Mouse (Mus musculus): ENCODE results near the gene Ccdc96. TPM values are rescaled to one million over a fixed set of nuclear protein-coding genes. Genes with fewer than 3 reads are reported as not detected.
A peak's percentile ranks its signal among the peaks of the same experiment; 100 is the strongest.

Ccdc96 gene
- total RNA-seq, 2 experiments from 2014 or later = 0.12 to 0.16 TPM

GRCm38 (mm10) chr5:36472876-36473655 is 11.3 kb upstream of the Ccdc96 start:
- no peak for DNase-seq

DNA sequence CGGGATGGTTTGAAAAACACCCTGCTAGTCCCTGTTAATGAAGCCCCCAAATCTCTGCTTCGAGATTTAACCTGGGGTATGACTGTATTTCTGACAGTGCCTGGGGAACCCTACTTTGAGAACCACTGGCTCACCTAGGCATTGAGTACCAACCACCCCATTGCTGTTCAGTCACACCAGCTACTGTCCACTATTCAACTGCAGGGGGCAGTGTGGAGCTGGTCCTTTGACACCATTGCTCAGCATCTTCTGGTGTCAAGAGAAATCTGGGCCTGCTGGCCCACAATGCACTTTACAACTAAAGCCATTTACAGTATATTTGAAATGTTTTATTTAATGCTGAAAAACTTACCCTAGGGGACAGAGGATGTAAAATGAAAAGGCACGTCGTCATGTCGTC is 10.1 kb upstream of the Ccdc96 start:
- peak; percentile 73 for DNase-seq

GRCm38 (mm10) chr5:36477486-36477885 is 6.9 kb upstream of the Ccdc96 start:
- DNase-seq = no peak

DNA sequence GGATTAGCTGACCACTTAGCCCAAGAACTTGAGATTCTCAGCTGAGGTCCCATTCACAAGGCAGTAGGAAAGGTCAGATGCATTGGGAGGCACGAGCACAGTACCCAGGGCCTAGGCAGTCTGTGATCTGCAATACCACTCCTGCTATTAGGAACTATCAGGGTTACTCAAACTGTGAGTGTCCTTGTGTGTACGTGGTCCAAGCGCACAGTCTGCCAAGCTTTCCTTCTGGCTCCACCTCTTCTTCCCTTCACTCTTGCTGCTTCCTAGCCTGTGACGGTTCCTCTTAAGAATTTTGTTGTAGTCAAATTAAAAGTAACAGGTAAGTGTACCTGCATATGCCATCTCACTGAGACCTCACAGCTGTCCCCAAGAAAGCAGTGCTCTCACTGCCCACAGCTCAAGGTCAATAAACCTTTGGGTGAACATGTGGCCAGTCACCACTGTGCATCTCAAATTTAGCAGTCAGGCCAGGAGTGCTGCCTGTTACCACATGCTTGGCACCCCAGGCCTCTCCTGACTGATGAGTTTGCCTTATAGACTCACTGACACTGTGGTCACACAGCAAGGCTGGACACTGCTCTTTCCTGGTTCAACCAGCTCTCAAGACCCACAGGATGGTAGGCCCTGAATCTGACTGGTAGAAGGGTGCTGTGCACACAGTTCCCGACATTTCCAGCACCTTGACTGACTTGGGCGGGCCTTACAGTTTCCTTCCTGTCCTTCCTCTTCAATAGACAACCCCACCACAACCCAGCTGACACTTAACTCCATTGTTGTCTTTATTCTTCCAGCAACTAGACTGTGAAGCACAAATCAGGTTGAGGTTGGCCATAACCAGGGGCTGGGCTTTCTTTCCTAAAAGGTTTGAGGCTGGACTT is 5.6 kb upstream of the Ccdc96 start:
- no peak for DNase-seq

GRCm38 (mm10) chr5:36479735-36480134 is 4.7 kb upstream of the Ccdc96 start:
- DNase-seq = no peak

DNA sequence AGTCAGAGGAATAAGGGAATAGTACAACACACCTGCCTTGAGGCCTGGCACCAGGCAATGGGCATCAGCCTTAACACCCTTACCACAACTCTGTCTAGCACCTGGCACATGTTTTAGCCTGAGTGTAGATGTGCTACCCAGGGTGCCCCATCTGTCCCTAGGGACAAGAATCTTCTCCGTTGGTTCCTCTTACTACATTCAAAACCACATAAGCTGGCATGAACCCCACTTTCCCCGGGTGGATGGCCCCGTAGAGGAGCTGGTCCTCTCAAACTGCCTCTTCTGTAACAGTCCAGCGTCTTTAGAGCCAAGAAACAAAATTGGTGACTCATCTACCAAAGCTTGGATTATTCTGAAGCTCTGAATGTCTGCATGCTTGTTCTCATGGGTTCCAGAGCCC is 4.0 kb upstream of the Ccdc96 start:
- no peak for DNase-seq

DNA sequence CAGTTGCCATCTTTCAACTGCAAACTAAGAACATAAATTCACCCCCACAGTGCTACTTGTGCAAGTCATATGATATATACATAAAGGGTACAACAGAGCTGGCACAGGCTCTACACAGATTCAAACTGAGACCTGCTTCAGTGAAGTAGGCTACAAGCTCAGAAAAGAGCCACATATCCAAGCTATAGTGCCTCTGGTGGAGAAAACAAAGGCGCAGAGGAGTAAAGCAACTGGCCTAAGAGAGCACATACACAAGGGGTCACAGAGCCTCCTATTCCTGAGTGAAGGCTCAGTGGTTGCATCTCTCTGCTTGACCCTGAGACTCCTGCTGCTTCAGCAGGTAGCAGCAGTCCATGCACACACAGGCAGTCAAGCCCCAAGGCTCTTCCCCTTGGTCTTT is 3.3 kb upstream of the Ccdc96 start:
- DNase-seq = no peak

DNA sequence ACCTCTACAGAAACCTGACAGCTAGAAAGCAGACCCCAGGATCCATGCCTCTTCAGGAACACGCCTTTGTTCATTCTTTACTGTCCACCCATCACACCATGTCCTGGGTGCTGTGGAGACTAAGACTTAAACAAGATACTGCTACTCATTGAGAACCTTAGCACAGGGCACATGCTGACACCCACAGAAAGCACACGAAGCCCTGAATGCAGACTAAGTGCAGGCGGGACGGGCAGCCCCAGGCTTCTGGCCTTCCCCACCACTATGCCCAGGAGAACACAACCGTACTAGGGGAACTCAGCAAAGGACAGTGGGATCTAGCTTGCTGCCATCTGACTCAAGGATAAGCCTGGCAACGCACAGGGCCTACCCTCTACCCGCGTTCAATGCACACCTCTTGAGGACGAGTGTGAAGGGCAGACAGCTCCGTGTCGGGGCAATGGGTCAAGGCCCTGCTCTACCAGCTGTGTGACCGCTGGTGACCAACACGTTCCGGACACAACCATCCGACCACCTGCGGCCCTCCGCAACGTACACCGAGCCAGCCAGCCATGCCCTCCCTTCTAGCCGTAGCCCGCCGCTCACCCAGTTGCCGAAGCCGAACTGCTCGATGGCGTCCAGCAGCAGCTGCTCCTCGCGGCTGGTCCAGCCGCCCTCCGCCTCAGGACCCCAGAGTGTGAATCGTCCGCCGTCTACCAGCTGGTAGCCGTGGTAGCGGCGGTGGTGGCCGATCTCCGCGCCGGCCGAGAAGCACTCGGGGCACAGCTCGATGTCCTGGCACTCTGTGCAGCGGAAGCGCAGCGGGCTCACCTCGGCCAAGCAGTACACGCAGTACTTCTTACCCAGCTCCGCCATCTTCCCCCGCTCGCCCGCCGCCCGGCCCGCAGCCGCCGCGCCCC is 936 bp upstream of the Ccdc96 start:
- peak; percentile 61 for DNase-seq

DNA sequence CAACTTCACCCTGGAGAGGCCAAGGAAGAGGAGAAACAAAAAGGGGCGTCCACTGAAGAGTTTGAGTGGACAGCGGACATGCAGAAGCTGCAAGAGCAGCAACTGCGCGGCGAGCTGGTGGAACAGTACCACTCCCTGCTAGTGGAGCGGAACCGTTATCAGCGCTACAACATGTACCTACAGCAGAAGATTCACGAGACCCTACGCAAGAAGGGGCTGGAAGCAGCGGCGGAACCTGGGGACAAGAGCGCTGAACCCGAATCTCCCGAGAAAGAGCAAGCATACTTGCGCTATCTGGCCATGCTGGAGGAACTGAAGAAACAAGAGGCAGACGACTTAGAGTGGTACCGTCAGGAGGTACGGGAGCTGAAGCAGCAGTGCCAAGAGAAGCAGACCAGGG is 918 bp downstream of the Ccdc96 start:
- no peak for DNase-seq

DNA sequence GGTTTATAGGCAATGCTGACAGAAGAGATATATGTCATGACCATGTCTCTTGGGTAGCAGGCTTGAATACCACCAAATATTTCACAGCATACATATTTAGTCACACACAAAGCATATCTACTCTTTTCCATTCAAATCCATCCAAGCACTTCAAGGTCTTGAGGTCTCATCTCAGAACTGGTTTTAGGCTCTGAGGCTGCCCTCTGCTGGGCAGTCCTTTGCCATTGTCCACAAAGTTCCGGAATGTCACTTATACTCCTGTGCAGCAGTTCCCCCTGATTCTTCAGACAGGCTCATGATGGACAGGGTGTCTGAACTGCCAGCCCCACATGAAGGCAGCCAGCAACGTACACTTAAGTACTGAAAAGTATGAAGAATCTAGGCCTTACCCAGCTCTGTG is 4.8 kb downstream of the Ccdc96 start:
- DNase-seq = no peak

DNA sequence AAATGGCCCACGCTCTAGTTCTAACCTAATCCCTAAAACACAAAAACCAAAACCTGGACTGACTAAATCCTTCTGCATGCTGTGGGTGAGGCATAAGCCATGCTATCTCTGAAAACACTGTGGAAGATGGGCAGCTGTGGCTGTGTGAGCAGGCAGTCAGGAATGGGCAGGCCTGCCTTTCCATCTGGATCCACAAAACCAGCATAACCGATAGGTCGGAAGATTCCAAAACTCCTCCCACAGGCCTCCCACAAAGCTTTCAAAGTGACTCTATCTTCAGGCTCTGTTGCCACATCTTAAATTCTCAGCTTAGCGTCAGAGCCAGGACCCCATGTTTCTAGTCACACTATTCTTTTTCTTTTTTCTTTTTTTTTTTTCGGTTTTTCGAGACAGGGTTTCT is 9.5 kb downstream of the Ccdc96 start:
- DNase-seq = no peak

- no peak for DNase-seq
Measured at GRCm38 (mm10) chr5:36494709-36495108, 10.3 kb downstream of the Ccdc96 start.

DNA sequence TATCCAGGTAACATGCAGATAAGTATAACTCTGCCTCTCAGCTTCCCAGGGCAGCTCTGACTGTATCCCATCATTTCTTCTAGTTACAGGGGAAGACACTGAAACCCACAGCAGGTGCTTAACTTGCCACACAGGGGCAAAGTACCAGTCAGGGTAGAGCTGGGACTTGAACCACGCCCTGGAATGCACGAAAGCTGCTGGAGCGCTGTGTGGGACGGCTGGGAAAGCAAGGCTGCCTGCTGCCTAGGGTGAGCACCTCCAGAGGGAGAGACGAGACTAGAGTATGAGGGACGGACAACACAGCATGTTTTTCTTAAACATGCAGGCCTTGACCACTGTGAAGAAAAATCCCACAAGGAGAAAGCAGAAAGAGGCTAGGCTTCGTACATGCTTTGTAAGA is 20.8 kb downstream of the Ccdc96 start:
- no peak for DNase-seq

DNA sequence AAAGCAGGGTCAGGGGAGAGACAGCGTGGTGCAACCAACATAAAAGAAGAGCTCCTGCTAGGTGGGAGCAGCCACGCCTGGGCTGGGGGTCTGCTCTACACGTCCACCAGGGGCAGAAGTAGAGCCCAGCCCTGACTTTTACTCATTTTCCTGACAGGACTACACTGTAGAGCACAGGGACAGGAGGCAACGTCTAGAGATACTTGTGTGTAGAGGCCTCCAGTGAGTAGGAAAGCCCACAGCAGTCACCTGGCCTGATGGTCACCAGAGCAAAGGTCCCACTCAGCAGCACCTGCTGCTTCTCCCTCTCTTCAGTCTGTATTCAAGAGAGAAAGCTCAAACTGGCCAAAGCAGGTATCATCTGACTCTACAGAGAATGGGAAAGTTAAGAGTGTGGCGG is 21.3 kb downstream of the Ccdc96 start:
- DNase-seq = no peak

GRCm38 (mm10) chr5:36508351-36508750 is 24.0 kb downstream of the Ccdc96 start:
- DNase-seq = no peak

- DNase-seq = no peak
Measured at GRCm38 (mm10) chr5:36510956-36511355, 26.6 kb downstream of the Ccdc96 start.

- DNase-seq = no peak
Measured at GRCm38 (mm10) chr5:36515126-36515525, 30.7 kb downstream of the Ccdc96 start.

DNA sequence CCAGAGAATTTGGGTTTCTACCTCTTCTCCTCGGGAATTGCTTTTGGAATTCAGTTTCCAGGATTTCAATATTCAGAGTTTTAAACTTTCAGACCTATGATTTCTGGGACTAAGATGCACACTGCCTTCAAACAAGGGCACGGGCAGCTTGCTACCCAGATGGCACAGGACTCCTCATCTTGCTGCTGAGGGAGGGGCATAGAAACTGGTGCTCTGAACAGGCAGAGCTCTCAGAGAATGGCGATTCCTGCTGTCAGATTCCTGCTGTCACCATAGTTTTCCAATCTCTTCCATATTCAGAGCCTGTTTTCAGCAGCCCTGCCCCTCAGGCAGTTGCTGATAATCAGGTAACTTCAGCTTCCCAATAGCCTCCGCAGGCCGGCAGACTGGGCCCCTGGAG is 31.2 kb downstream of the Ccdc96 start:
- no peak for DNase-seq

DNA sequence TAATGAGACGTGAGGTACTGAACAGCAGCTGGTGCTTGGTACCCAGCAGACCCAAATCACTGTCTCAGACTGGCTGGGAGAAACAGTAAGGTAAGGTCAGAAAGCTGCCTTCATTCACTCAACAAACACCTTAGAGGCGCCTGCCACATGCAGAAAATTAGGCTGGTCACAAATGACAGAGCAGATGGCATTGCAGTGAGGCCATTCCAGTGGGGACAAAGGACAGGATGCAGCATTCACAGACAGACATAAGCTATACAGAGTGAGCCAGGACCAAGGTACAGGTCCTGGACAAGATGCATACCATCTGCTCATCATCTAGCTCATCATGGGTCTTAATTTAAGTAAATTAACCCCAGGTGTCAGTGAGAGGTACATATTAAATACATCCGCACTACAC is 33.2 kb downstream of the Ccdc96 start:
- no peak for DNase-seq

GRCm38 (mm10) chr5:36519751-36520150 is 35.4 kb downstream of the Ccdc96 start:
- DNase-seq = no peak

GRCm38 (mm10) chr5:36522782-36523181 is 38.4 kb downstream of the Ccdc96 start:
- DNase-seq = no peak

DNA sequence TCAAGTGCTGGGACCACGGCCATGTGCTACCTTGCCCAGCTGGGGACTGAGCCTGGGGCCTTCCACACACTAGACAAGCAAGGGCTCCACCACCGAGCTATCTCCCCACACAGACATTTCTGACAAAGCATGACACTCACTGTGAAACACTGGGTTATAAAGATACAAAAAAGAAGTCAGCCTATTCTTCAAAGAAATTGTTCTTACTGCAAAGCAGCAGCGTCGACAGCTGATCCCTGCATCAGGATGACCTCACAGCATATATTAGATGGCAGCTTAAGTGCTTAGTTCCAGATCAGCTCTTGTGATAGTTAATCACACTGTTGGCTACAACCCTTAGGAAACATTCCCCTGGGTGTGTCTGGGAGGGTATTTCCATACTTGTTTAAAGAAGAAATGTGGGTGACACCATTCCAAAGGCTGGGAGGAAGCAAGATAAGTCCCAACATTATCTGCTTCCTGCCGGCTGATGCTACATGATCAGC is 38.9 kb downstream of the Ccdc96 start:
- no peak for DNase-seq
